Mouse (Mus musculus): ENCODE data around the gene Cd34. TPM values are rescaled to one million over a fixed set of nuclear protein-coding genes. Genes with fewer than 3 reads are reported as not detected.

Cd34 gene
- polyA plus RNA-seq, 1 experiment = 7.9 TPM

DNA sequence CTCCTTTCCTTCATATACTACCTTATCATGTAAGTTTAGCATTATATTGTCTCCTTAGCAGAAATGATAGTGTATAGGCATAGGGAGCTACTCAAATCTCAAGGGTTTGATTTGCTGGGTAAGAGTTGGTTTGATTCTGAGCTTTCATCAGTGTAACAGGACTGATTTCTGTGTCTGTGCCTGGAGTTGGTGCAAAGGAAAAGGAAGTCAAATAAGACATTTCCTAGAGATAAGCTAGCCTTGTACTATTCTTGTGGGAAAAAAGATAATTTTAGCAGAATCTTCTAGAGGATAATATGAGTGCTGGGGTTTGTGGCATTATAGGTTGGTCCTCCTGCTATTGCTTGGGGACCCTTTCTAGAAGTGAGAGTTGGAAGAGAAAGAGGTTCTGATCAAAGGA is 67.6 kb downstream of the Cd34 start:
- Histone ChIP-seq H3K4me1 (ENCODE audit: control insufficient read depth, insufficient read depth, low read length) (no peaks in the 10 kb centered on the region; the same call in 1 of the 2 replicates), H3K4me3 (ENCODE audit: control insufficient read depth, low read depth, low read length) (no peak overlapping the region), H3K36me3 (ENCODE audit: control insufficient read depth, insufficient read depth, low read length) (no peaks in the 10 kb centered on the region), H3K27ac (ENCODE audit: control insufficient read depth, insufficient read depth, low read depth, low read length) (no peak overlapping the region), H3K27me3 (ENCODE audit: control insufficient read depth, insufficient read depth, low read length) (no peaks in the 10 kb centered on the region)
- no peak for TF ChIP-seq CTCF (IDR thresholded peaks at IDR 0.05; ENCODE audit: control insufficient read depth, insufficient read depth, insufficient replicate concordance, low read depth, low read length)
- no peak for TF ChIP-seq POLR2A (IDR thresholded peaks at IDR 0.05; ENCODE audit: control insufficient read depth, low read depth, low read length)

Other genes starting within 250 kb of the Cd34 start
- 8.0 and 11.3 TPM in 2 replicates for gene Cd46, start 153.4 kb downstream of the Cd34 start, polyA plus RNA-seq (2012; rRNA removed)
- 8.2 and 9.0 TPM in 2 replicates for gene Cr1l, start 192.8 kb downstream of the Cd34 start, polyA plus RNA-seq (2012; rRNA removed)
- 0.96 and 1.6 TPM in 2 replicates for gene Cr2, start 237.9 kb downstream of the Cd34 start, polyA plus RNA-seq (2012; rRNA removed)

Measured in testis, adult 2 months (tissue).